Mouse (Mus musculus): ENCODE data around the gene Syn1.

Gene Syn1

DNA sequence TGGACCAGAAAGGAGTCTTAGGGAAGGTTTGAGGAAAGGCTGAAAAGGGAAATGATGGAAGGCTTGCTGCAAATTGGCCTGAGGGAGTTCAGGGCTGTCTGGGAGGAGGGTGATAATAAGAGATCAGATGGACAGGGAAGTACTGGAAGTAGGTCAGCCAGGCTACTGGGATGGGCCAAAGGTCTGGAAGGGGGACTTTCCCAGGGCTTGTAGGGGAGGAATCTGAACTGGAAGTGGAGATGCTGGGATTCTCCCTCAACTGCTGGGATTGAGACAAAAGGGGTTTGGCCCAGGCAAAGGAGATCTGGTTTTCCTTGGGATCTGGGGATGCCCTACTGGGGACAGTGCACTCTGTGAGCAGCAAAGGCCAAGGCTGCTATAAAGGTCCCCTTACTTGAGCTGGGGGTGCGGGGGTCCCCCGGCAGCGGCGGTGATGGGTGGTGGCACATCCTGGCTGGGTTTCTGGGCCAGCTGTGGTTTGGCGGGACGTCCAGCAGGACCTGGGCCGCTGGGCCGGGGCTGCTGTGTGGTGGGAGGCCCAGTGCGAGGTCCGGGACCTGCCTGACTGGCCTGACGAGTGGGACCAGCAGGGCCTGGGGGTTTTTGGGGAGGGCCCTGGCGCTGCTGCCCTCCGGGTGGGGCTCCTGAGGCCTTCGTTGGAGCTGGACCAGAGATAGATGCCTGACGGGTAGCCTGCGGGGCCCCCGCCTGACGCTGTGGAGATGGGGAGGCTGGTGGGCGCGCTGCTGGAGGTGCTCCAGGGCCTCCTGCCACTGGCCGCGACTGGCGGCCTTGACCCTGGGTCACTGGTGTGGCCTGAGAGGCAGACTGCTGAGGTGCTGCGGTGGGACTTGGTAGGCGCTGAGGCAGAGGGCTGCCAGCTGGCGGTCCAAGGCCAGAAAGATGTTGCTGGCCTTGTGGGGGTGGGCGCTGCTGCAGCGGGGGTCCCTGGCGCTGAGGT lies 58.4 kb downstream of the Syn1 start:
- DNase-seq: no peak

- DNase-seq: no peak
Observed at GRCm38 (mm10) chrX:20861453-20862104, 59.2 kb downstream of the Syn1 start.

- DNase-seq: no peak
Observed at GRCm38 (mm10) chrX:20853794-20854193, 67.0 kb downstream of the Syn1 start.

GRCm38 (mm10) chrX:20848256-20848984 lies 72.4 kb downstream of the Syn1 start:
- peak; percentile 93 to 96 for DNase-seq

DNA sequence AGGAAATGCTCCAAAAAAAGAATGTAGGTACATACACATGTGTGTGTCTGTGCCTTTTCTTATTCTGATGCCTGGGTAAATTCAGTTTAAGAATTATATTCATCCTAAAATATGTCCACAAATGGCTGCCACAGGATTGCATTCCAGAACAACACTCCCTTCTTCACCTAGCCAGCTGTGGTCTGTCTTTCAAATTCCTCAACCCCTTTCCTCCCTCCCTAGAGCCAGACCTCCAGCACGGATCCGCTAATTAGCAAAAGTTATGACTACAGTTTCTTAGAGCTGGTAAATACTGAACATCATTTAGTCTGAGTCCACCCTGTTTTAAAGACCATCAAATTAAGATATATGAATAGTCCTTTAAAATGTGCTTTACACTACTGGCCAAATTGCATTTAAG lies 73.0 kb downstream of the Syn1 start:
- no peak for DNase-seq

DNA sequence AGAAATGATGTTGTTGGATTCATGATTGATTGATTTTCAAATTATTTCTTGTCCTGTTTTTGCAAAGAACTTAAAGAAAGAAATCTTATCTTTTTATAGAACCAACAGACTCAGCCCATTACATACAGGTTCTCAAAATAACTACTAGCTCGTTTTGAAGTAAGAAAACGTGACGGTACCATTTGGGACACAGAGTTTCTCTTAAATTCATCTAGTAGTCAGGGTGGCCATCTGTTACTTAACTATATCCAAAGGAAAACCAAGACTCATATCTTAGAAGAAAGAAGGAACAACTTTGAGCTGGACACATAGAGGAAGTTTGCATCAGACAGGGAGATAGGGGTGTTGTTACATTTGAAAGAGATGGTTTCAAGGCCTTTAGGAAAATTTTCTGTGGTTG lies 73.6 kb downstream of the Syn1 start:
- DNase-seq: no peak

GRCm38 (mm10) chrX:20828934-20829333 lies 91.9 kb downstream of the Syn1 start:
- peak; percentile 43 to 49 for DNase-seq

DNA sequence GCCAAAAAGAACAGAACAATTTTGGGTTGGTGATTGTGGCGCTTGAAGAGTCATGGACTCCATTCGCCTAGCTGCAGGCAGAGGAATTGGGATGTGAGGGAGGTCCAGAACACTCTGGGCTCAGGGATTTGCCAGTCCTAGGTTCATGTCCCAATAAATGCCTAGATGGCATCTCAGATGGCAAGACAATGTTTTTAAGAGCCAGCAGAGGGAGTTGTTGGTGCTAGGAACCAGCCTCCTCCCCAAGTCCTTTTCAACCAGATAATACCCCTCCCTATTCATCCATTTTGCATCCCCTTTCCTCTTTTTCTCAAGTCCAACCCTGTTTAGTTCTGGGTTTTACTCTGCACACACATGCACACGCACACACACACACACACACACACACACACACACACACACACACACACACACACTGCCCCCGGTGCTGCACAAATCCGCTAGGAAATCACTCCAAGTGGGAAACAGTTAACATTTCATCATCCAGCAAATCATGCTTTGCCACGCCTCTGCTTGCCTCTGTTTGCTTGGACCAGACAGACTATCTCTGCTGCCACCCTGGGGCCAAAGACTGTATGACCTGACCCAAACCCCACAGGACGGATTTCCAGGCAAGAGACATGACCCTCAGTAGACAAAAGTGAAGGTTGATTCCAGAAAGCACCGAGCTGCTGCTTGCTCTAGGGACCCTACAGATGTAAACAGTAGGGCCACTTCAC lies 100.9 kb downstream of the Syn1 start:
- DNase-seq: peak; percentile 19 to 53

DNA sequence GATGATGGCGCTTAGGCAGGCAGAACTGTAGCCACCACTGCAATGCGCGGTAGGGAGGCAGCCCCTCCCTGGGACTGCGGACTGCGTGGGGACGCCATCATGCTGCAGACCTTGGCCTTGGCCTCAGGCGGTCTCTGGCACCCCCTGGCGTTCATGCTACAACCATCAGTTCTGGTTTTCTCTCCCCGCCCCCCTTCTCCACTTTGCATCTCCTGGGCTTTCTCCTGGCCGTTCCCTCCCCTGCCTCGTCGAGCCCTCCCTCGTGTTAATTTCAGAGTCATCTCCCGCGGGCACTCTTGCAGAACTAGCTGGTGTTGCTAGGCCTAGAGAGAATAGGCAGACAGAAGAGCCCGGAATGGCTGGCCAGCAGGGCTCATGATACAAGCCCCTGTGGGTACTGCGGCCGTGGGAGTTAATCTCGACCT lies 101.6 kb downstream of the Syn1 start:
- peak; percentile 56 to 68 for DNase-seq

DNA sequence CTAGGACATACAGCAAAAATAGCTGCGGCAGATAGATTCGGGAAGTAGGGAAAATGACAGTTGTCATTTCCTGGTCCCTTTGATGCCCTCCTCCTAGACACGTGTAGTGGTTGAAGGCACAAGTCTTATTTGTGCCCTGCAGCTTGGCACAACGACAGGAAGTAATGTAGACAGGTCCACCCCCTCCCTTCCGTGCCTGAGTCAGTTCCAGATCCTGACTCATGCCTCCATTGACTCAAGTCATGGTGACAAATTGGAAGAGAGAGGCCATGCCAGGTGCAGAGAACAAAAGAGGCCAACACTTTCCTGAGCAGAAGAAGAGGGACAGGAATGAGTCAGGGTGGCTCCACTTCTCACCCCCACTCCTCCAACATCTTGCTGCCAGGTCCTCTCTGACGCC lies 103.8 kb downstream of the Syn1 start:
- peak; percentile 1 to 8 for DNase-seq

All from kidney, adult 8-10 months (tissue).